Mouse (Mus musculus) erythroblast, adult 5-6 weeks (primary cell): Measurements from ENCODE around the gene Lgals2. TPM values are rescaled to one million over a fixed set of nuclear protein-coding genes. Genes with fewer than 3 reads are reported as not detected.
"Not testable (repeated sequence)": the region's sequence is repeated elsewhere in the genome, so short reads cannot be mapped to it uniquely, and the experiment has no call there.

ENCODE experiments used
- ATAC-seq: replicated peaks from 2 replicates; pipeline ENCODE4 v1.8.0; 2016; ENCODE audit warnings: moderate number of reproducible peaks, mild to moderate bottlenecking, moderate TSS enrichment, inconsistent platforms; ENCODE audit not compliant: poor library complexity, low FRiP score, severe bottlenecking
- total RNA-seq, 2 experiments: library from RNA; stranded (forward) in 1 of 2; stranded (reverse) in 1 of 2; fragments of 150-400 nt in 1 of 2; fragments of 200-764, 138-1000 nt in 1 of 2; gene quantifications; 2 replicates each; pipeline versions ENCODE4 v1.2.3 to v1.2.4; 2015 to 2017; ENCODE audit warnings: low replicate concordance in 2 of 2

Gene Lgals2
- total RNA-seq, 2 experiments from 2014 or later: not detected

GRCm38 (mm10) chr15:78876258-78876696 is 20.9 kb upstream of the Lgals2 start:
- ATAC-seq: peak; percentile 56

GRCm38 (mm10) chr15:78875537-78875936 is 20.2 kb upstream of the Lgals2 start:
- ATAC-seq: no peak

GRCm38 (mm10) chr15:78874989-78875388 is 19.7 kb upstream of the Lgals2 start:
- ATAC-seq: no peak

GRCm38 (mm10) chr15:78873803-78874435 is 18.6 kb upstream of the Lgals2 start:
- ATAC-seq: no peak

- no peak for ATAC-seq
These were observed 16.8 kb upstream of the Lgals2 start for GRCm38 (mm10) chr15:78872021-78872608.

GRCm38 (mm10) chr15:78869775-78870174 is 14.4 kb upstream of the Lgals2 start:
- ATAC-seq: peak; percentile 65

GRCm38 (mm10) chr15:78868826-78869233 is 13.5 kb upstream of the Lgals2 start:
- ATAC-seq: no peak; the same call in 1 of the 2 replicates

GRCm38 (mm10) chr15:78868398-78868797 is 13.1 kb upstream of the Lgals2 start:
- ATAC-seq: no peak

- ATAC-seq: no peak
These were observed 8.5 kb upstream of the Lgals2 start for GRCm38 (mm10) chr15:78863852-78864253.

GRCm38 (mm10) chr15:78863154-78863553 is 7.8 kb upstream of the Lgals2 start:
- ATAC-seq: no peak

GRCm38 (mm10) chr15:78862280-78862679 is 7.0 kb upstream of the Lgals2 start:
- no peak for ATAC-seq

- no peak for ATAC-seq
These were observed 4.4 kb upstream of the Lgals2 start for GRCm38 (mm10) chr15:78859714-78860113.

GRCm38 (mm10) chr15:78859311-78859710 is 4.0 kb upstream of the Lgals2 start:
- ATAC-seq: no peak

GRCm38 (mm10) chr15:78857009-78857408 is 1.7 kb upstream of the Lgals2 start:
- ATAC-seq: no peak

GRCm38 (mm10) chr15:78851505-78852153 is 3.7 kb downstream of the Lgals2 start:
- peak; percentile 85 for ATAC-seq

- ATAC-seq: no peak
These were observed 4.4 kb downstream of the Lgals2 start for GRCm38 (mm10) chr15:78850944-78851343.

- no peak for ATAC-seq
These were observed 5.1 kb downstream of the Lgals2 start for GRCm38 (mm10) chr15:78850059-78850824.

- no peak for ATAC-seq
These were observed 5.8 kb downstream of the Lgals2 start for GRCm38 (mm10) chr15:78849485-78849884.

- ATAC-seq: peak; percentile 67
These were observed 6.9 kb downstream of the Lgals2 start for GRCm38 (mm10) chr15:78848467-78848866.

- not testable (repeated sequence) for ATAC-seq
These were observed 8.5 kb downstream of the Lgals2 start for GRCm38 (mm10) chr15:78846805-78847204.
